Mouse (Mus musculus): ENCODE measurements around the gene Gmip. TPM values are rescaled to one million over a fixed set of nuclear protein-coding genes. Genes with fewer than 3 reads are reported as not detected.

Gmip gene
- polyA plus RNA-seq (2015; fragmentation: Nextera tagmentation; extraction: Ambion mirVana): 30.6 and 31.5 TPM in 2 replicates

DNA sequence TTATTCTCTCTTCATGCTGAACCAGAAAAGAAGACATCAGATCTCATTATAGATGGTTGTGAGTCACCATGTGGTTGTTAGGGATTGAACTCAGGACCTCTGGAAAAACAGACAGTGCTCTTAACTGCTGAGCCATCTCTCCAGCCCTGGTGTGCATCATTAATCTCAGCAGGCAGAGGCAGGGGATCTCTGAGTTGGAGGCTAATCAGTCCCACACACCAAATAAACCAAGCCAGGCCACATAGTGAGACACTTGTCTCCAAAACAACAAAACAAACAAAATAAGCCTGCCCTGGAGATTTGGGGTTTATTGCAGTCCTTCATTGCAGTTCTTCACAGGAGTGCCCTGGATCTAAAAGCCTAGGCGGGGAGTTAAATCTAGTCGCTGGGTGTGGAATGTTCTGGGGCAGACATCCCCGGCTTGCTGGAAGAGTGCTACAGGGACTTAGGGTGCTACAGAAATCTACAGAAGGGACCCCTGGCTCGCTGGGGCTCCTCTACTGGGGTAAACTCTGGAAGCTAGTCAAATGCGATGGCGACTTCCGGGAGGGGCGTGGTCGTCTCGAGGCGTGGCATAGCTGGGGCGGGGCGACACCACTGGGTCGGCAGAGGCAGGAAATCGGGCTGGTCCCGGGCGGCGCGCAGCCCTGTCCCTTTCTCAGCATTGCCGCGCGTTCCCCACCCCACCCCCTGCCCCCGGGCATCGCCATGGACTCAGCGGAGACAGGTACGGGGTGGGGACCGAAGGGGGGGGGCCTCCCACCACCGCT, at the start of gene Gmip:
Gene Gmip, plus strand, starts transcription at position 586 of the 770 bp plus-strand sequence.
- peak; percentile 75 for ATAC-seq (ENCODE audit: low FRiP score)
- Histone ChIP-seq H3K4me3 (replicated peaks) (peak within 1 kb of the TSS; percentile 57), H3K27ac (replicated peaks) (peak within 1 kb of the TSS; percentile 74), H3K27me3 (replicated peaks) (no peaks in the 10 kb centered on the region), H3K36me3 (peaks cover 67% of the 10 kb centered on the region), H3K9me3 (replicated peaks) (no peaks in the 10 kb centered on the region), H3K4me1 (peaks cover 17% of the 10 kb centered on the region), H3K4me2 (peak within 1 kb of the TSS; percentile 70), H3K9ac (replicated peaks) (peak within 1 kb of the TSS; percentile 72)
- WGBS: 3% methylated on average over 28 of the region's 28 CpGs

DNA sequence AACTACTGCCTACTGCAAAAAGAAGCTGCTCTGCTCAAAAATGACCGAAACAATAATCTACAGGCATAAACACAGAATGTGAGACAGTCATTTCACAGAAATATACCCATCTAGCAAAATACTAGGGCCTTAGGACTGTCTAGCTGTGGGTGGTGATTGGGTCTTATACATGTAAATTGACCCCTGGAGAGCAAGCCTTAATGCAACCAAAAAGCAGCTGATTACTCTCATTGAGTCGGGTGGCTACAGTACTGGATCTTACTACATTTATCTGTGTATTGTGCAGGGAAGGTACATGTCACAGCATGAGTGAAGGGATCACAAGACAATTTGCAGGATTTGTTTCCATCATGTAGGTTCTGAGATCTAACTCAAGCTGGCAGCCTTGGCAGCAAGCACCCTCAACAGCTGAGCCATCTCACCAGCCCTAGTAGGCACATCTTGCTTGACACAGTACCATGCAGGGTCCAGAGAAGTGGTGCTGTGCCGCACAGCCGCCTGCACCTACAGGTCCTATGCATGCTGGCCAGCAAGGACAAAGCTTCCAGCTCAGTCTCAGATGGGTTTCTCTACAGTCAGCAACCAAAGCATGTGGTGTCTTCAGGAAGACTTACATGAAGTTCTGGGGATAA, 46.5 kb upstream of the Gmip start:
- H3K36me3 ChIP-seq: peaks cover 67% of the 10 kb centered on the region
- ATAC-seq (ENCODE audit: low FRiP score): no peak
- no peak overlapping the region for H3K9ac ChIP-seq (replicated peaks)
- no peaks in the 10 kb centered on the region for H3K9me3 ChIP-seq (replicated peaks)
- H3K27me3 ChIP-seq (replicated peaks): no peaks in the 10 kb centered on the region
- H3K4me3 ChIP-seq (replicated peaks): no peak overlapping the region
- H3K4me1 ChIP-seq: no peaks in the 10 kb centered on the region
- H3K4me2 ChIP-seq: no peak overlapping the region
- WGBS: 84% methylated on average over 4 of the region's 4 CpGs
- H3K27ac ChIP-seq (replicated peaks): no peak overlapping the region

- WGBS: 88% methylated on average over 9 of the region's 9 CpGs
- Histone ChIP-seq H3K4me3 (replicated peaks) (no peak overlapping the region), H3K9me3 (replicated peaks) (no peaks in the 10 kb centered on the region), H3K4me1 (peaks cover 32% of the 10 kb centered on the region), H3K27me3 (replicated peaks) (no peaks in the 10 kb centered on the region), H3K9ac (replicated peaks) (no peak overlapping the region), H3K36me3 (peaks cover 29% of the 10 kb centered on the region), H3K4me2 (no peak overlapping the region), H3K27ac (replicated peaks) (no peak overlapping the region)
- ATAC-seq (ENCODE audit: low FRiP score): no peak
Observed at GRCm38 (mm10) chr8:69771221-69771620, 37.3 kb upstream of the Gmip start.

DNA sequence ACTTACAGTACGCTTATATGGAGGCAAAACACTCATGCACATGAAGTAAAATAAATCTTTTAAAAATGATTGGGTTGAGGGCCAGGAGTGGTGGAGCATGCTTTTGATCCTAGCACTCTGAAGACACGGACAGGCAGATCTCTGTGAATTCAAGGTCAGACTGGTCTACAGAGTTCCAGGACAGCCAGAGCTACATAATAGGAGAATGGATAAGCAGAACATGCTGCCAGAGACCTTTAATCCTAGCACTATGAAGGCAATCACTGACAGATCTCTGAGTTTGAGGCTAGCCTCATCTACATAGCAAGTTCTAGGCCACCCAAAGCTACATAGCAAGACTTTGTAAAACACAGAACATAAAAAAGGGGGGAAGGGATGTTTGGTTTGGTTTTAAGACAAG, 36.4 kb upstream of the Gmip start:
- no peak overlapping the region for H3K27ac ChIP-seq (replicated peaks)
- 0 out of 2 replicates have a peak overlapping the region, but pooled peaks have one; percentile 1 for H3K9ac ChIP-seq (replicated peaks)
- no peak for ATAC-seq (ENCODE audit: low FRiP score)
- no peak overlapping the region for H3K4me3 ChIP-seq (replicated peaks)
- H3K27me3 ChIP-seq (replicated peaks): no peaks in the 10 kb centered on the region
- peaks cover 32% of the 10 kb centered on the region for H3K4me1 ChIP-seq
- H3K9me3 ChIP-seq (replicated peaks): no peaks in the 10 kb centered on the region
- 87% methylated on average over 2 of the region's 2 CpGs for WGBS
- H3K4me2 ChIP-seq: peak overlapping the region; percentile 15; the same call in 1 of the 2 replicates
- peaks cover 20% of the 10 kb centered on the region for H3K36me3 ChIP-seq

DNA sequence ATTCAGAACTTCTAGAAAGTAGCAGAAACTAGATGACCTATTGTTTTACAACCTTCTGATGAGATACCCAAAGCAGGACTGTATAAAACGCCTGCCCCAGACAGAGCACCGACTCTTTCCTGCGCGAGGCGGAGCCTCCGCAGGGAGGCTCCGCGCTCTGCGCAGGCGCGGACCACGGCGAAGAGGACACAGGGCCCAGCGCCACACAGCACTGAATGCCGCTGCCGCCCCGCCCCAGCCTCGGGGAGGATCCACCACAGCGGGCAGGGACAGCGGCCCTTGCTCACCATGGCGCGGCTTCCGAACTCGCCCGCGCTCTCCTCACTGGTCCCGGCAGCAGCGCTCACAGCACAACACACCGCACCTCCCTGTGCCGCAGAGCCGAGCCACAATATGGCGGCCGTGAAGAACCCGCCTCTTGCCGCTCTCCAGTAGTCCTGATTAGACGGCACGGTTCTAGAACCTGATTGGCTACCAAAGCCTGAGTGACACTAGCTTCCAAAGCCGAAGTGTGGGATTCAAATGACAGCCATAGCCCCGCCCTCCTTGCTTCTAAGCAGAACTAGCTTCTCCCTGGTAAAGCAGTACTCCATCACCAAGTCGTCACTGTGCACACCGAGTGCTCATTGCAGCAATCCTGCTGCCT, 33.9 kb upstream of the Gmip start, which contains the start of gene Gm20422:
Gene Gm20422, minus strand, starts transcription at position 384 of the 646 bp plus-strand sequence.
- no peaks in the 10 kb centered on the region for H3K9me3 ChIP-seq (replicated peaks)
- H3K4me1 ChIP-seq: peaks cover 32% of the 10 kb centered on the region
- peak within 1 kb of the TSS; percentile 90 for H3K9ac ChIP-seq (replicated peaks)
- H3K36me3 ChIP-seq: no peaks in the 10 kb centered on the region
- peak within 1 kb of the TSS; percentile 99 for H3K27ac ChIP-seq (replicated peaks)
- peak within 1 kb of the TSS; percentile 59 for H3K4me2 ChIP-seq
- 0% methylated on average over 41 of the region's 41 CpGs for WGBS
- ATAC-seq (ENCODE audit: low FRiP score): peak; percentile 99
- peak within 1 kb of the TSS; percentile 68 for H3K4me3 ChIP-seq (replicated peaks)
- H3K27me3 ChIP-seq (replicated peaks): no peaks in the 10 kb centered on the region

DNA sequence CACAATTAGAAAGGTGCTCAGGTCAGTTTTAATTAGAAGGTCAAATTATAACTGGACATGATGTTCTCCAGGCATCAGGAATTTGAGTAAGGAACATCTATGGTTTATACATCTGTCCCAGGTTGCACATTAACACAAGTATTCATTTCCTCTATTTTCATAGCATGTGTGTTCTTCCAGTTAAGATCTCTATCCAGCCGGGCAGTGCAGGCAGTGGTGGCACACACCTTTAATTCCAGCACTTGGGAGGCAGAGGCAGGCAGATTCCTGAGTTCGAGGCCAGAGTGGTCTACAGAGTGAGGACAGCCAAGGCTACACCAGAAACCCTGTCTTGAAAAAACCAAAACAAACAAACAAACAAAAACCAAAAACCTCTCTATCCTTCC, 33.3 kb upstream of the Gmip start:
- Histone ChIP-seq H3K9me3 (replicated peaks) (no peaks in the 10 kb centered on the region), H3K4me1 (peaks cover 32% of the 10 kb centered on the region), H3K36me3 (no peaks in the 10 kb centered on the region), H3K27me3 (replicated peaks) (no peaks in the 10 kb centered on the region), H3K4me2 (peak overlapping the region; percentile 50), H3K9ac (replicated peaks) (0 out of 2 replicates have a peak overlapping the region, but pooled peaks have one; percentile 18), H3K4me3 (replicated peaks) (peak overlapping the region; percentile 68), H3K27ac (replicated peaks) (peak overlapping the region; percentile 99)
- 54% methylated on average over 2 of the region's 2 CpGs for WGBS
- peak; percentile 43 for ATAC-seq (ENCODE audit: low FRiP score)

DNA sequence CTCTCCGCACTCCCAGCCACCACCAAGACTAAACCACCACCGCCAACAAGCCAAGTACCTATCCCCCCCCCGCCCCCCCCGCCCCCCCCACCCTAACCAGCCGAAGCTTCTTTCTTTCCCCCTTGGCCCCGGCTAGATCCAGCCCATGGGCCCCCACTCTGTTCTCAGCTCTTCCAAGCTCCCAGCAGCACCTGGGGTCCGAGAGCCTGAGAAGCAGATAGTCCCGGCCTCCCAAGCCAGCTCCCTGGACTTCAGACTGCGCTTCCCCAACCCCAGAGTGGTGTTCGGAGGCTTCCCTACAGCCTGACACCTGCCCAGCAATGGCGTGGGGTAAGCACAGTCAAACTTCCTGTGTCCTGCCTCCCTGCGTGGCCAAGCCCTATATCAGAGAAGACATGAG, 31.4 kb upstream of the Gmip start:
- ATAC-seq (ENCODE audit: low FRiP score): no peak
- Histone ChIP-seq H3K27me3 (replicated peaks) (no peaks in the 10 kb centered on the region), H3K27ac (replicated peaks) (no peak overlapping the region), H3K4me3 (replicated peaks) (no peak overlapping the region), H3K4me1 (peaks cover 19% of the 10 kb centered on the region), H3K9ac (replicated peaks) (no peak overlapping the region), H3K9me3 (replicated peaks) (no peaks in the 10 kb centered on the region), H3K4me2 (no peak overlapping the region), H3K36me3 (no peaks in the 10 kb centered on the region)
- WGBS: 74% methylated on average over 11 of the region's 12 CpGs

DNA sequence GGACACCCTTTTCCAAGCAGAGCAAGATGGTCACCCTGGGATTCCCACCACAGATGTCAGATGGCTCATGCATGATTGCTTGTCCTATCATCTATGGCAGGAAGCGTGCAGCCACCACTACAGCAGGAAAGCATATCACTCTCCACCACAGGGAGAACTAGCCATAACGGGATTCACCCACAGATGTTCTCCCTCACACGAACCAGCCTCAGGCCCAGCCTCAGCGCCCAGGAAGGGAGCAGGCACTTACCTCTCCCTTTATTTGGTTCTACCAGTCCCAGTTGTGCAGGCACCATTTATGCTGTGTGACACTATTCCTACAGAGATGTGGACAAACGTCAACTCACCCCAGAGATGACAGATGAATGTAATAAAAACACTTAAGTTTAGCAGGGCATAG, 19.4 kb upstream of the Gmip start:
- Histone ChIP-seq H3K4me3 (replicated peaks) (no peak overlapping the region), H3K9ac (replicated peaks) (no peak overlapping the region), H3K4me1 (peaks cover 35% of the 10 kb centered on the region), H3K27ac (replicated peaks) (no peak overlapping the region), H3K9me3 (replicated peaks) (no peaks in the 10 kb centered on the region), H3K36me3 (peaks cover 12% of the 10 kb centered on the region), H3K4me2 (no peak overlapping the region), H3K27me3 (replicated peaks) (no peaks in the 10 kb centered on the region)
- ATAC-seq (ENCODE audit: low FRiP score): no peak
- 92% methylated on average over 5 of the region's 5 CpGs for WGBS

- Histone ChIP-seq H3K9ac (replicated peaks) (no peak overlapping the region), H3K4me3 (replicated peaks) (no peak overlapping the region), H3K4me2 (no peak overlapping the region; the same call in 1 of the 2 replicates), H3K4me1 (peaks cover 36% of the 10 kb centered on the region), H3K9me3 (replicated peaks) (no peaks in the 10 kb centered on the region), H3K27ac (replicated peaks) (no peak overlapping the region), H3K36me3 (peaks cover 18% of the 10 kb centered on the region), H3K27me3 (replicated peaks) (no peaks in the 10 kb centered on the region)
- 84% methylated on average over 5 of the region's 5 CpGs for WGBS
- ATAC-seq (ENCODE audit: low FRiP score): no peak
Observed at GRCm38 (mm10) chr8:69789731-69790130, 18.7 kb upstream of the Gmip start.

- peak overlapping the region; percentile 87 for H3K9ac ChIP-seq (replicated peaks)
- no peak; the same call in 1 of the 2 replicates for ATAC-seq (ENCODE audit: low FRiP score)
- no peaks in the 10 kb centered on the region for H3K27me3 ChIP-seq (replicated peaks)
- no peaks in the 10 kb centered on the region for H3K9me3 ChIP-seq (replicated peaks)
- WGBS: 32% methylated on average over 11 of the region's 11 CpGs
- peaks cover 25% of the 10 kb centered on the region for H3K36me3 ChIP-seq
- H3K27ac ChIP-seq (replicated peaks): peak overlapping the region; percentile 85
- peak overlapping the region; percentile 78 for H3K4me2 ChIP-seq
- H3K4me1 ChIP-seq: peaks cover 36% of the 10 kb centered on the region
- H3K4me3 ChIP-seq (replicated peaks): peak overlapping the region; percentile 100
Observed at GRCm38 (mm10) chr8:69790364-69790763, 18.1 kb upstream of the Gmip start.

DNA sequence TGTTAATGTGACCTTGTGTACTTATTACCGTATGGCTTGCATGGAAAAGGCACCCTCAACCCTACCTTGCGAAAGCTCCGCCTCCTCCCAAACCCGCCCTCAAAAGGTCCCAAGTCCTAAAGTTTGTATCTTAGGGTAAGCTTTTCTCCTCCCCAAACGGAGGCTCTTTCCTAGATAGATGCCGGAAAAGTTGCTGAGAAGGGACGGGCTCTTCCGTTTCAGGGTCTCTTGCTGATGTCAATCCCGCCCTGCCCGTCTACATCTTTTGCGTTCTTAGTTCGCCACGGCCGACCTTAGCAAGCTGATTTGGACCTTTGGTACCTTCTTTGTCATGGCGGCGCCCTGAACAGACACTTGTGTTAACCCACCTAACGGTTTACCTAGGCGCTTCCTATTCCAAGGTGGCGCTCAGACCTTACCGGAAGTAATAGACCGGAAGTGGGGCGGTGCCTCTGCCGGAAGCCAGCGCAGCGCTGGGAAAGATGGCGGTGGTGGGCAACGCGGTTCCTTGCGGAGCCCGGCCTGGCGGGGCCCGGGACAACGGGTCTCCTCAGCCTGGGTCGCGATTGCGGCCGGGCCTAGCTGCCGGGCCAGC, 17.6 kb upstream of the Gmip start, which contains the start of the genes Atp13a1 and Zfp866:
Gene Atp13a1, plus strand, starts transcription at position 391 of the 595 bp plus-strand sequence.
Gene Zfp866, minus strand, starts transcription at position 406 of the 595 bp plus-strand sequence.
- under 1% methylated on average over 38 of the region's 38 CpGs for WGBS
- peak; percentile 96 for ATAC-seq (ENCODE audit: low FRiP score)
- Histone ChIP-seq H3K27me3 (replicated peaks) (no peaks in the 10 kb centered on the region), H3K4me3 (replicated peaks) (peak within 1 kb of the TSS; percentile 100), H3K4me1 (peaks cover 36% of the 10 kb centered on the region), H3K9ac (replicated peaks) (peak within 1 kb of the TSS; percentile 87), H3K27ac (replicated peaks) (peak within 1 kb of the TSS; percentile 85), H3K4me2 (peak within 1 kb of the TSS; percentile 78), H3K9me3 (replicated peaks) (no peaks in the 10 kb centered on the region), H3K36me3 (peaks cover 30% of the 10 kb centered on the region)

Measured in neural tube, embryonic 15.5 days (tissue).